In the genomic region with DNA sequence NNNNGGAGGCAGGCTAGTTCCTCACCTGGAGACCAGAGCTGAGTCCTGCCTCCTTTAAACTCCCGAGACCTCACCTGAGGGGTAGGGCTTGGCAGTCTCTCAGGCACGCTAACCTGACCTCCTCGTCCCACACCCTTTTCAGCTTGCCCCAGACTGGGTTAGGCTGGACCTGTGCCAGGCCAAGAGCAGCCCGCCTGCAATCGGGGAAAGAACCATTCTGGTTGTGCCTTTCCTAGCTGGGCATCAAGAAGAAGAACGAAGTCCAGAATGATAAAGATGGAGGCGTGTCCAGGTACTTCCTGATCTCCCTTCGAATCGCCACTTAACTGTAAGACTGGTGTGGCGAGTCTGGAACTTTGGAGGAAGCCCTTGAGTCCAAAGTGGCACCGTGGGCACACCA, we compare ENCODE assay signal across 15 mouse cellular contexts. TPM values are rescaled to one million over a fixed set of nuclear protein-coding genes. Genes with fewer than 3 reads are reported as not detected.
A peak's percentile ranks its signal among the peaks of the same experiment; 100 is the strongest.
DNase-seq lines count a peak whose midpoint lies in the region; ATAC-seq lines count a peak whose summit lies in the region.
"Had no signal": no experiment of that assay in that cellular context is flagged by ENCODE, and none has a peak within 500 bp of the region (broad histone marks: within the 10 kb centered on the region; RNA-seq: fewer than 3 reads in every experiment).

No protein-coding gene starts in this region.

- H3K9ac ChIP-seq in heart, embryonic 16.5 days (ENCODE audit: low read length) = no peak overlapping the region
- H3K9ac ChIP-seq in intestine, embryonic 15.5 days = no peak overlapping the region
- H3K9ac ChIP-seq: embryonic facial prominence, embryonic 15.5 days; forebrain, postnatal 0 days; liver, embryonic 14.5 days; midbrain, embryonic 12.5 days had no signal

- no peak for DNase-seq in heart, adult 11 months
- no peak for DNase-seq in embryonic facial prominence, embryonic 10.5 days (ENCODE audit: low spot score)
- peak; percentile 71 for DNase-seq in lung, postnatal 25 days (ENCODE audit: low spot score)
- DNase-seq in T-cell, adult 2 months (ENCODE audit: low spot score) = no peak
- DNase-seq in thymus, postnatal 10 days (ENCODE audit: low spot score in 2 of 2) = no peak
- DNase-seq: cerebellum, adult 11 months; forebrain, postnatal 0 days had no signal

- 73% methylated on average over 11 of the region's 11 CpGs for WGBS in heart, embryonic 16.5 days
- WGBS in embryonic facial prominence, embryonic 10.5 days = 91% methylated on average over 11 of the region's 11 CpGs
- 63% methylated on average over 11 of the region's 11 CpGs for WGBS in intestine, embryonic 15.5 days

- no peaks in the 10 kb centered on the region for H3K27me3 ChIP-seq in heart, embryonic 16.5 days (ENCODE audit: control insufficient read depth, insufficient read depth, low read length)
- H3K27me3 ChIP-seq in embryonic facial prominence, embryonic 10.5 days (replicated peaks; ENCODE audit: low read depth, poor library complexity, severe bottlenecking) = no peaks in the 10 kb centered on the region
- no peaks in the 10 kb centered on the region for H3K27me3 ChIP-seq in intestine, embryonic 15.5 days (replicated peaks)
- H3K27me3 ChIP-seq: CH12.LX; embryonic facial prominence, embryonic 15.5 days; midbrain, embryonic 12.5 days had no signal

- no peak for ATAC-seq in heart, embryonic 16.5 days (replicated peaks; ENCODE audit: extremely low read depth, insufficient read depth, low FRiP score)
- peak; percentile 55 for ATAC-seq in intestine, embryonic 15.5 days
- ATAC-seq: forebrain, postnatal 0 days; inflammation-experienced regulatory T-cells, adult 6 months had no signal

- H3K36me3 ChIP-seq in heart, embryonic 16.5 days (ENCODE audit: control insufficient read depth, insufficient read depth) = 0 out of 2 replicates have a peak, but pooled peaks cover 4% of the 10 kb centered on the region
- peaks cover 7% of the 10 kb centered on the region for H3K36me3 ChIP-seq in embryonic facial prominence, embryonic 10.5 days (replicated peaks)
- H3K36me3 ChIP-seq in intestine, embryonic 15.5 days = no peaks in the 10 kb centered on the region
- H3K36me3 ChIP-seq: embryonic facial prominence, embryonic 15.5 days had no signal

- peaks cover 12% of the 10 kb centered on the region for H3K4me1 ChIP-seq in heart, embryonic 16.5 days (ENCODE audit: control insufficient read depth, insufficient read depth, low read length)
- H3K4me1 ChIP-seq in embryonic facial prominence, embryonic 10.5 days = peaks cover 56% of the 10 kb centered on the region
- H3K4me1 ChIP-seq in intestine, embryonic 15.5 days (replicated peaks) = peaks cover 38% of the 10 kb centered on the region

- no peak overlapping the region for H3K4me2 ChIP-seq in heart, embryonic 16.5 days (ENCODE audit: low read depth, low read length)
- H3K4me2 ChIP-seq in intestine, embryonic 15.5 days (replicated peaks) = peak overlapping the region; percentile 34
- H3K4me2 ChIP-seq: embryonic facial prominence, embryonic 15.5 days; midbrain, embryonic 12.5 days had no signal

- no peaks in the 10 kb centered on the region for H3K9me3 ChIP-seq in heart, embryonic 16.5 days (replicated peaks; ENCODE audit: control insufficient read depth, low read length)
- H3K9me3 ChIP-seq in embryonic facial prominence, embryonic 10.5 days = no peaks in the 10 kb centered on the region
- no peaks in the 10 kb centered on the region for H3K9me3 ChIP-seq in intestine, embryonic 15.5 days
- H3K9me3 ChIP-seq: embryonic facial prominence, embryonic 15.5 days; midbrain, embryonic 12.5 days had no signal

- H3K27ac ChIP-seq in heart, embryonic 16.5 days (ENCODE audit: low read length) = peak overlapping the region; percentile 57
- H3K27ac ChIP-seq in embryonic facial prominence, embryonic 10.5 days (replicated peaks) = 0 out of 2 replicates have a peak overlapping the region, but pooled peaks have one; percentile 4
- peak overlapping the region; percentile 74 for H3K27ac ChIP-seq in intestine, embryonic 15.5 days
- H3K27ac ChIP-seq: liver, embryonic 14.5 days; midbrain, embryonic 12.5 days had no signal

- H3K4me3 ChIP-seq in heart, embryonic 16.5 days (ENCODE audit: low read length) = no peak overlapping the region
- H3K4me3 ChIP-seq in embryonic facial prominence, embryonic 10.5 days = no peak overlapping the region
- no peak overlapping the region for H3K4me3 ChIP-seq in intestine, embryonic 15.5 days (replicated peaks)
- H3K4me3 ChIP-seq: embryonic facial prominence, embryonic 15.5 days; midbrain, embryonic 12.5 days had no signal

RNA-seq across cellular contexts. Expression of a gene that starts 1.1 kb away (rescaled TPM):
- polyA plus RNA-seq in heart, embryonic 16.5 days (2015; fragmentation: Nextera tagmentation; extraction: Ambion mirVana) = 217 and 223 TPM in 2 replicates
- 72.1 and 80.7 TPM in 2 replicates for polyA plus RNA-seq in embryonic facial prominence, embryonic 10.5 days (2016; fragmentation: Nextera tagmentation; extraction: Ambion mirVana)
- polyA plus RNA-seq in intestine, embryonic 15.5 days (2015; fragmentation: Nextera tagmentation; extraction: Ambion mirVana) = 110 TPM in 2 replicates

RNA-seq across cellular contexts. Expression of a gene that starts 27.2 kb away (rescaled TPM):
- polyA plus RNA-seq in heart, embryonic 16.5 days (2015; fragmentation: Nextera tagmentation; extraction: Ambion mirVana) = 0.05 and 0.09 TPM in 2 replicates
- polyA plus RNA-seq in embryonic facial prominence, embryonic 10.5 days (2016; fragmentation: Nextera tagmentation; extraction: Ambion mirVana) = not detected in 2 replicates
- 0.16 and 0.19 TPM in 2 replicates for polyA plus RNA-seq in intestine, embryonic 15.5 days (2015; fragmentation: Nextera tagmentation; extraction: Ambion mirVana)
- polyA plus RNA-seq: midbrain, embryonic 12.5 days; neural tube, embryonic 11.5 days had no signal

RNA-seq across cellular contexts. Expression of a gene that starts 31.3 kb away (rescaled TPM):
- 29.3 and 30.6 TPM in 2 replicates for polyA plus RNA-seq in heart, embryonic 16.5 days (2015; fragmentation: Nextera tagmentation; extraction: Ambion mirVana)
- polyA plus RNA-seq in embryonic facial prominence, embryonic 10.5 days (2016; fragmentation: Nextera tagmentation; extraction: Ambion mirVana) = 39.9 and 46.4 TPM in 2 replicates
- 25.9 and 28.2 TPM in 2 replicates for polyA plus RNA-seq in intestine, embryonic 15.5 days (2015; fragmentation: Nextera tagmentation; extraction: Ambion mirVana)

RNA-seq across cellular contexts. Expression of a gene that starts 46.6 kb away (rescaled TPM):
- polyA plus RNA-seq in heart, embryonic 16.5 days (2015; fragmentation: Nextera tagmentation; extraction: Ambion mirVana) = 55.7 and 61.6 TPM in 2 replicates
- polyA plus RNA-seq in embryonic facial prominence, embryonic 10.5 days (2016; fragmentation: Nextera tagmentation; extraction: Ambion mirVana) = 69.5 and 74.7 TPM in 2 replicates
- 51.5 and 52.5 TPM in 2 replicates for polyA plus RNA-seq in intestine, embryonic 15.5 days (2015; fragmentation: Nextera tagmentation; extraction: Ambion mirVana)

RNA-seq across cellular contexts. Expression of a gene that starts 50.0 kb away (rescaled TPM):
- polyA plus RNA-seq in heart, embryonic 16.5 days (2015; fragmentation: Nextera tagmentation; extraction: Ambion mirVana) = 25.0 and 27.7 TPM in 2 replicates
- 50.2 and 54.1 TPM in 2 replicates for polyA plus RNA-seq in embryonic facial prominence, embryonic 10.5 days (2016; fragmentation: Nextera tagmentation; extraction: Ambion mirVana)
- polyA plus RNA-seq in intestine, embryonic 15.5 days (2015; fragmentation: Nextera tagmentation; extraction: Ambion mirVana) = 30.4 and 31.7 TPM in 2 replicates

Comparison
In these comparisons a context has a peak if more than half of its experiments do, and no peak if none do; other contexts are left out.
1. H3K27ac ChIP-seq: peak in every context shown above with its lines; median percentile 74 in intestine, embryonic 15.5 days; 57 in heart, embryonic 16.5 days; 4 in embryonic facial prominence, embryonic 10.5 days.